Mouse (Mus musculus): Measurements from ENCODE around the gene Pds5a. TPM values are rescaled to one million over a fixed set of nuclear protein-coding genes. Genes with fewer than 3 reads are reported as not detected.
"Not testable (repeated sequence)": the region's sequence is repeated elsewhere in the genome, so short reads cannot be mapped to it uniquely, and the experiment has no call there.

The Pds5a gene
- total RNA-seq, 1 experiment from 2014 or later = 289 TPM

DNA sequence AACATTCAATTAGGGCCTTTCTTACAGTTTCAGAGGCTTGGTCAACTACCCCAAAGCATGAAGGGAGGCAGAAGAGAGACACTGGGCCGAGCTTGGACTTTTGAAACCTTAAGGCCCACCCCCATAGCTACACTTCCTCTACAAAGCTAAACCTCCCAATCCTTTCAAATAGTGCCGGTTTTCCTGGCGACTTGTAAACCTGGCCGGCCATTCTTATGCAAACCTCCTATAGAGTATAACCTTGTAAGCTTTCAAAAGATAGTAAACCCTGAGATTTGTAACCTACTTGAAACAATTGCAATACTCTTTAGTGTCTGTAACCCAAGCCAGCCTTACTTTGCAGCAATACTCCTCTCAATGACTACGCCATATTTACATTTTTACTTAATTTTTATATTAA lies 2.0 kb upstream of the Pds5a start:
- no peak for ATAC-seq (replicated peaks in 1 of 2; ENCODE audit: insufficient read depth in 1 of 2, low FRiP score in 2 of 2, low TSS enrichment in 1 of 2, low read depth in 1 of 2, poor library complexity in 2 of 2, severe bottlenecking in 2 of 2)

- no peak for ATAC-seq (replicated peaks in 1 of 2; ENCODE audit: insufficient read depth in 1 of 2, low FRiP score in 2 of 2, low TSS enrichment in 1 of 2, low read depth in 1 of 2, poor library complexity in 2 of 2, severe bottlenecking in 2 of 2)
Measured at GRCm38 (mm10) chr5:65699146-65699545, 1.1 kb upstream of the Pds5a start.

DNA sequence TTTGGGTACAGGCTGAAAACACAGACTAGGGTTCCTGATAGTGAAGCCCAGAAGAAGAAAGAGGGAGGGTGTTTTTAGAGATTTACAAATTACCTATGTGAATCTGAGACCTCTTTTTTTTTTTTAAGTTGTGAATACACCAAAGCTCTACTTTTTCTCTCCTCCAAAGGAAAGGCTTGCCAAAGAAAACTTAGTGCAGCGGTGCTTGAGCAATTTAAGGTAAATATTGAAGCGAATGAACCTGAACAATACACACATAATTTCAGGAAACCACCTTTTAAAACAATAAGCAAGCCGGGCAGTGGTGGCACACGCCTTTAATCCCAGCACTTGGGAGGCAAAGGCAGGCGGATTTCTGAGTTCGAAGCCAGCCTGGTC lies 675 bp upstream of the Pds5a start:
- ATAC-seq (replicated peaks in 1 of 2; ENCODE audit: insufficient read depth in 1 of 2, low FRiP score in 2 of 2, low TSS enrichment in 1 of 2, low read depth in 1 of 2, poor library complexity in 2 of 2, severe bottlenecking in 2 of 2) = no peak

- ATAC-seq (replicated peaks in 1 of 2; ENCODE audit: insufficient read depth in 1 of 2, low FRiP score in 2 of 2, low TSS enrichment in 1 of 2, low read depth in 1 of 2, poor library complexity in 2 of 2, severe bottlenecking in 2 of 2) = peak in 1 of 2 experiments; percentile 7; a peak in 2 of 4 replicates
Measured at GRCm38 (mm10) chr5:65697486-65697835, 612 bp downstream of the Pds5a start.

DNA sequence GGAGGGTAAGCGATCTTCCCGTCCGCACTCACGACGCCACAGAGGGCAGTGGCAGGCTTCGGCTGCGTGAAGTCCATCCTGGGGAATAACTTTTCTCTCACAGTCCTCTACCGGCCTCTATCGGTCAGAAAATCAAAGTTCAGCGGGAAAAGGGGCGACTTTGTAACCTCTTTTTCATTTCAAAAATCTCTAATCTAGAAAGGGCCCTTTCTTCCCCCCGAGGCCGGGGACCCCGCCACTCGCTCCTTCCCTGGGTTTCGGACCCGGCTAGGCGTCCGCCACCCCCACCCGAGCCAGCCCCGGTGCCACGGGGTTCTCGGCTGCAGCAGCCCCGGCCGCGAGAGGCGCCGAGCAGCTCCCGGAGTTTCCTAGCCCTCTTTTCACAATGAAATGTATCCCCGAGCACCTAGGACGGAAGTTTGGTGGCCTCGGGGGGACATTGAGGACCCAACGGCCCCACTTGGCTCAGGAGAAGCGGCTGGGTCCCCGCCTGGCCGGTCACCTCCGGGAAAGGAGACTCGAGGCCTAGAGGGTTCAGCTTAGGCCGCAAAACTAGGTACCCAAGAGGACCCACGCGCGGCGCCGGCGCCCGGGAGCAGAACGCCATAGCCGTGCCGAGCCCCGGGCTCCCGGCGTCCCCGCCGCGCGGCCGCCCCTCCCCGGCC lies 1.1 kb downstream of the Pds5a start:
- ATAC-seq (replicated peaks in 1 of 2; ENCODE audit: insufficient read depth in 1 of 2, low FRiP score in 2 of 2, low TSS enrichment in 1 of 2, low read depth in 1 of 2, poor library complexity in 2 of 2, severe bottlenecking in 2 of 2) = peak; percentile 59 to 68

- ATAC-seq (replicated peaks in 1 of 2; ENCODE audit: insufficient read depth in 1 of 2, low FRiP score in 2 of 2, low TSS enrichment in 1 of 2, low read depth in 1 of 2, poor library complexity in 2 of 2, severe bottlenecking in 2 of 2) = not testable (repeated sequence)
Measured at GRCm38 (mm10) chr5:65694076-65694475, 4.0 kb downstream of the Pds5a start.

- ATAC-seq (replicated peaks in 1 of 2; ENCODE audit: insufficient read depth in 1 of 2, low FRiP score in 2 of 2, low TSS enrichment in 1 of 2, low read depth in 1 of 2, poor library complexity in 2 of 2, severe bottlenecking in 2 of 2) = no peak
Measured at GRCm38 (mm10) chr5:65693018-65693417, 5.1 kb downstream of the Pds5a start.

DNA sequence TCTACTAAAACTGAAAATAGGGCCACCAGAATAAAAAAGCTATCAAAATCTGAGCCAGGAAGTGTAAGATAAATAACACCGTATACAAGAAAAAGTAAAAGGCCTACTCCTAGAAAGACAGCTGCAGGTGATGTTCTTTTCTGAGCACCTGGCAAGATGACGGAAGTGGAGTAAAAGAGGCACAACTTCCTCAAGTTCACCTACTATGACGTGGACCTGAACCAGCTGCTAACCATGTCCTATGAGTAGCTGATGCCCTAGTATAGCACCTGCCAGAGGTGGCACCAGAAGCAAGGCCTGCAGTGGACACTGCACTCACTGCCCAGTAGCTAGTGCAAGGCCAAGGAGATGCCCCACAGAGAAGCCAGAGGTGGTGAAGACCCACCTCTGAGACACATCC lies 9.3 kb downstream of the Pds5a start:
- ATAC-seq (replicated peaks in 1 of 2; ENCODE audit: insufficient read depth in 1 of 2, low FRiP score in 2 of 2, low TSS enrichment in 1 of 2, low read depth in 1 of 2, poor library complexity in 2 of 2, severe bottlenecking in 2 of 2) = no peak

- no peak for ATAC-seq (replicated peaks in 1 of 2; ENCODE audit: insufficient read depth in 1 of 2, low FRiP score in 2 of 2, low TSS enrichment in 1 of 2, low read depth in 1 of 2, poor library complexity in 2 of 2, severe bottlenecking in 2 of 2)
Measured at GRCm38 (mm10) chr5:65686806-65687205, 11.3 kb downstream of the Pds5a start.

GRCm38 (mm10) chr5:65678826-65679225 lies 19.2 kb downstream of the Pds5a start:
- no peak for ATAC-seq (replicated peaks in 1 of 2; ENCODE audit: insufficient read depth in 1 of 2, low FRiP score in 2 of 2, low TSS enrichment in 1 of 2, low read depth in 1 of 2, poor library complexity in 2 of 2, severe bottlenecking in 2 of 2)

DNA sequence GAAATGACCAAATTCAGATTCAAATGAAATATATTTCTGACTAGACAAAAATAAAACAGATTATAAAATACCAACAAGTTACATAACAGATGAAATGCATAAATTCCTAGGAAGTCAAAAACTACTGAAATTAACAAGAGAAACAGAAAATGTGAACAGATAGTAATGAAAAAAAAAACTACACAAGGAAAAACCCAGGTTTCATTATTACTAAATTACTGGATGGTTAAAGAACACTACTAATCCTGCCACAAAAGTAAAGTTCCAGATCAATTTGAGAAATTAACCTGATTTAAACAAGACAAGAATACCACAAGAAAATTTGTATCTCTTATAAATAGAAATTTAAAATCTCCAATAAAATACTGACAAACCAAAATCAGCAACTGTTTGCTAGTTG lies 25.9 kb downstream of the Pds5a start:
- no peak for ATAC-seq (replicated peaks in 1 of 2; ENCODE audit: insufficient read depth in 1 of 2, low FRiP score in 2 of 2, low TSS enrichment in 1 of 2, low read depth in 1 of 2, poor library complexity in 2 of 2, severe bottlenecking in 2 of 2)

DNA sequence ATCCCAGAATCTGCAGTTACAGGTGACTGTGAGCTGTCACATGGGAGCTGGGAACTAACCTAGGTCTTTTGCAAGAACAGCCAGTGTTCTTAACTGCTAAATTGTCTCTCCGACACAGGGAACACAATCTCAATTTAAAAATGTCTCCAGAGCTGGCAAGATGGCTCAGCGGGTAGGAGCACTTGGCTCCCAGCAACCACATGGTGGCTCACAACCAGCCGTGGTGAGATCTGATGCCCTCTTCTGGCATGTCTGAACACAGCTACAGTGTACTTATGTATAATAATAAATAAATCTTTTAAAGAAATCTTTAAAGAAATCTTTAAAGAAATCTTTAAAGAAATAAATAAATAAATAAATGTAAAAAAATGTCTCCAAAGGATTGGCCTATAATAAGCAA lies 30.4 kb downstream of the Pds5a start:
- ATAC-seq (replicated peaks in 1 of 2; ENCODE audit: insufficient read depth in 1 of 2, low FRiP score in 2 of 2, low TSS enrichment in 1 of 2, low read depth in 1 of 2, poor library complexity in 2 of 2, severe bottlenecking in 2 of 2) = no peak

DNA sequence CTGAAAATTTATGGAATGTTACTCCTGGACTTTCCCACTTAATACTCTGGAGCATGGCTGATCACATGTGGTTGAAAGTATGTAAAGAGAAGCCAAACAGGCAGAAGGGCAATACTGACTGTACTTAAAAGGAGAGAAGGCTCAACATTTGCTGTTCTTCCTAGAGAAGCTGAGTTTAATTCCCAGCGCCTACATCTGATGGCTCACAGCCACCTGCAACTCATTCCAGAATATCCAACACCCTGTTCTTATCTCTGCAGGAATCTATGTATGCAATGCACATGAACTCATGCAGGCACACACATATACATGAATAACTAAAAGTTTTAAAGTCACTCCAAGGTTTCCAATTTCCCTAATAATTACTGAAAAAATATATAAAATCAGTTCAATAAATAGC lies 32.7 kb downstream of the Pds5a start:
- ATAC-seq (replicated peaks in 1 of 2; ENCODE audit: insufficient read depth in 1 of 2, low FRiP score in 2 of 2, low TSS enrichment in 1 of 2, low read depth in 1 of 2, poor library complexity in 2 of 2, severe bottlenecking in 2 of 2) = no peak

DNA sequence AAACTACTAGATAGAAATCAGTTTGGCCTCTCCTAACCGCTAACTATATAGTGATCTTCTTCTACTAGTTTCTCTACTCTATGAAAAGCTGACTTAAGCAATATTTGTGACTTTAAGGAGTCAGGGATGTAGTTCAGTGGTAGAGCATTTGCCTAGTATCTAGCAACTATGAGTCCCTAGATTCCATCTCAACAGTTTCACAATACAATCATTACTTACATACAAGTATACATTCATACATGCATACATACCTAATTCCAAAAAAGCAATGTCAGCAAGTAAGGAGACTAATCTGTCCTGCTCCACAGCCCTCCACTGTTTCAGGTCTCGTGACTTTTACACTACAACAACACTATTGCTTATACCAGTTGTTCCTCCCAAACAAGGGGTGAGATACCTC lies 36.1 kb downstream of the Pds5a start:
- no peak for ATAC-seq (replicated peaks in 1 of 2; ENCODE audit: insufficient read depth in 1 of 2, low FRiP score in 2 of 2, low TSS enrichment in 1 of 2, low read depth in 1 of 2, poor library complexity in 2 of 2, severe bottlenecking in 2 of 2)

DNA sequence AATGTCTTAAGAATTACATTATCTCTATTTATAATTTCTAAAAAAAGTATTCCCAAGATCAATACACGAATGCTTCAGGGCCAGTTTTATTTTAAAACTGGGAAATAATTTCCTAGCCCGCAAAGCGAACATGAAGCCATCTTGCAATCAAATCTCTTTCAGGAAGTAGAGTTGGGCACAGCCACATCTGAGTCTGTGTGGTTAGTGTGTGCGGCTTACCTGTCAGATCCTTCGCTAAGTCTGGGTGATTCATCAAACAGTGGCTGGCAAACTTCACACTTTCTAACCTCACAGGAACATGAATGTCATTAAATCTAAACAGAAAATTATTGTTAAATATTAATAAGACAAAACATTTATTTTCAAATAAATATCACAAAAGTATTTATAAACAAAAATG lies 44.3 kb downstream of the Pds5a start:
- no peak for ATAC-seq (replicated peaks in 1 of 2; ENCODE audit: insufficient read depth in 1 of 2, low FRiP score in 2 of 2, low TSS enrichment in 1 of 2, low read depth in 1 of 2, poor library complexity in 2 of 2, severe bottlenecking in 2 of 2)

- ATAC-seq (replicated peaks in 1 of 2; ENCODE audit: insufficient read depth in 1 of 2, low FRiP score in 2 of 2, low TSS enrichment in 1 of 2, low read depth in 1 of 2, poor library complexity in 2 of 2, severe bottlenecking in 2 of 2) = no peak
Measured at GRCm38 (mm10) chr5:65638896-65639295, 59.2 kb downstream of the Pds5a start.

DNA sequence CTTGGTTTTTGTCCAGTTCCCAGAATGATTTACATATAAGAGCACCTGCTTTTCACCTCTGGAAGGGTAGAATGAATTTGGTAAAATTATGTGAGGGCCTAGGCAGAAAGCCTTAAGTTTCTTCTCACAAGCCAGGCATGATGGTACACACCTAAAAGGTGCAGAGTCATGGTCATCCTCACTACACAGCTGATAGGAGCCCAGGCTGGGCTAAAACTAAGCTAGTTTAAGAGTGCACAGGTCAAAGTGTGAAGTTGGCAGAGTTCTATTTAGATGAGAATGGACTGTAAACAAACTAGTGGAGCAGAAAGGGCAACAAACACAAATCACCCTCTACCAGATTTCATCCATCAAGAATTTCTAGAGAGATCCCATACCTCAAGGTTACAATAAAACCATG lies 73.7 kb downstream of the Pds5a start:
- ATAC-seq (replicated peaks in 1 of 2; ENCODE audit: insufficient read depth in 1 of 2, low FRiP score in 2 of 2, low TSS enrichment in 1 of 2, low read depth in 1 of 2, poor library complexity in 2 of 2, severe bottlenecking in 2 of 2) = no peak

DNA sequence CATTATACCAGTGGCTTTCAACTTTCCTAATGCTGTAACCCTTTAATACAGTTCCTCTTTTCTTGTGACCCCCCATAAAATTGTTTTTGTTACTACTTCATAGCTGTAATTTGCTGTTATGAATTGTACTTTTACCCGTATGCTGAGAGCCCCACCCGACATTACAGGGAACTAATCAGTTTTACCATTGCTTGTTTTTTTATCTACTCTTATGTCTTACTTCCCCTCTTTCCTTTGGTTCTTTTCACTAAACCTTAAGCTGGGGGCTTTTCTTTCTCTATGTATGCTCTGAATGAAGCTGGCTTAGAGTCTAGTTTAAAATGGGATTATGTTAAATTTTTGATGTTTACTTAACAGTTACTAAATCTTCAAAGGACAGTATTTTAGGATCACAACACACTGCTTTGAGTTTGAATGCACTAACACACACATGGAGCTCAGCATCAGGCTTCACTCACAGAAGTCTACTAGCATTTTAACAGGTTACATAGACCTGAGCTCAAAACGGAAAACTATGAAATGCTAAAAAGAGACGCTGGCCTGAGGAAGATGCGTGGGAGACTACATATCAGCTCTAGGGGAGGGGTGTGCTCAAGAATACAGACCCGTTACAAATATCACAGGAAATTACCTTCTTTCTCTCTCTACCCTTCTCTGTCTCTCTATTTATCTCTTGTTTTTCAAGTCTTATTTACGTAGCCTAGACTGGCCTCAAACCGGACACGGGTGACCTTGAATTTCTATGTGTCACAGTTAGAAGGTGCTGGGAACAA lies 84.7 kb downstream of the Pds5a start:
- ATAC-seq (replicated peaks in 1 of 2; ENCODE audit: insufficient read depth in 1 of 2, low FRiP score in 2 of 2, low TSS enrichment in 1 of 2, low read depth in 1 of 2, poor library complexity in 2 of 2, severe bottlenecking in 2 of 2) = no peak

- no peak for ATAC-seq (replicated peaks in 1 of 2; ENCODE audit: insufficient read depth in 1 of 2, low FRiP score in 2 of 2, low TSS enrichment in 1 of 2, low read depth in 1 of 2, poor library complexity in 2 of 2, severe bottlenecking in 2 of 2)
Measured at GRCm38 (mm10) chr5:65610541-65610940, 87.5 kb downstream of the Pds5a start.

Measured in hematopoietic stem cell, adult 5-6 weeks (primary cell).